Mouse (Mus musculus) megakaryocyte, embryonic 14.5 days (primary cell): Measurements from ENCODE around the gene Ccna2.

Source experiments
- FLI1 ChIP-seq: IDR thresholded peaks from 2 replicates; pipeline ENCODE4 v1.6.1; 2012; ENCODE audit warnings: low read length, inconsistent platforms, mixed read lengths
- GATA1 ChIP-seq: IDR thresholded peaks from 3 replicates; pipeline ENCODE4 v1.6.1; 2012; ENCODE audit warnings: mixed read lengths, low read length, inconsistent platforms, borderline replicate concordance

DNA sequence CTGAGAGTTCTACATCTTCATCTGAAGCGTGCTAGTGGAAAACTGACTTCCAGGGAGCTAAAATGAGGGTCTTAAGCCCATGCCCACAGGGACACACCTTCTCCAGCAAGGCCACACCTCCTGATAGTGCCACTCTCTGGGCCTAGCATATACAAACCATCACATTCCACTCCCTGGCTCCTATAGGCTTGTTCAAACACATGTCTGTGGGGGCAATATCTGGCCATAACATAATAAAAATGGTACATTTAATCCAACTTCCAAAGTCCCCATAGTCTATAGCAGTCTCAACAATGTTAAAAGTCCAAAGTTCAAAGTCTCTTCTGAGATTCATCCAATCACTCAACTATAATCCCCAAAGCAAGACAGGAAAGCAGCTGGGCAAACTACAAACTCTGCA, 14.3 kb downstream of the Ccna2 start:
- TF ChIP-seq GATA1 (no peak), FLI1 (no peak)
